Comparison of ENCODE assay signal across 17 mouse cellular contexts in genomic region chr2:135619956-135620355, GRCm38 (mm10). TPM values are rescaled to one million over a fixed set of nuclear protein-coding genes. Genes with fewer than 3 reads are reported as not detected.
DNase-seq lines count a peak whose midpoint lies in the region; ATAC-seq and TF ChIP-seq lines count a peak whose summit lies in the region.
"Had no signal": no experiment of that assay in that cellular context is flagged by ENCODE, and none has a peak within 500 bp of the region (broad histone marks: within the 10 kb centered on the region; RNA-seq: fewer than 3 reads in every experiment).

No protein-coding gene starts in this region.

- H3K4me1 ChIP-seq in hindbrain, postnatal 0 days (ENCODE audit: insufficient read depth, low read length): peaks cover 6% of the 10 kb centered on the region; the same call in 1 of the 2 replicates
- no peaks in the 10 kb centered on the region for H3K4me1 ChIP-seq in hindbrain, embryonic 10.5 days (replicated peaks)
- H3K4me1 ChIP-seq in midbrain, postnatal 0 days (ENCODE audit: insufficient read depth, low read length): no peaks in the 10 kb centered on the region
- no peaks in the 10 kb centered on the region for H3K4me1 ChIP-seq in midbrain, embryonic 10.5 days
- H3K4me1 ChIP-seq: midbrain, embryonic 13.5 days had no signal

- no peak for ATAC-seq in hindbrain, postnatal 0 days
- no peak for ATAC-seq in midbrain, postnatal 0 days (ENCODE audit: low FRiP score)
- ATAC-seq: CD4-positive, CD25-positive, alpha-beta regulatory T cell, adult 4 months; intestine, embryonic 16.5 days; midbrain, embryonic 13.5 days had no signal

- DNase-seq in hindbrain, postnatal 0 days (ENCODE audit: low spot score): peak; percentile 27
- no peak for DNase-seq in hindbrain, embryonic 10.5 days (ENCODE audit: low spot score)
- peak; percentile 28 for DNase-seq in midbrain, postnatal 0 days (ENCODE audit: low spot score)
- DNase-seq in midbrain, embryonic 10.5 days (ENCODE audit: low spot score): no peak
- DNase-seq in brain, adult 2 months (ENCODE audit: low read depth, low spot score): peak; percentile 43
- DNase-seq in right cerebral cortex, postnatal 4 days: peak; percentile 3
- DNase-seq in kidney, postnatal 25 days: no peak
- DNase-seq: cerebellum, adult 9-10 months; gastrocnemius, postnatal 25 days; kidney, postnatal 14 days; lung, postnatal 14 days; spleen, adult 18-20 months had no signal

- no peak overlapping the region for H3K9ac ChIP-seq in hindbrain, postnatal 0 days (replicated peaks; ENCODE audit: low read length)
- no peak overlapping the region for H3K9ac ChIP-seq in midbrain, postnatal 0 days (replicated peaks; ENCODE audit: low read length, poor library complexity, severe bottlenecking)
- H3K9ac ChIP-seq: heart, embryonic 13.5 days; liver, embryonic 14.5 days; midbrain, embryonic 13.5 days had no signal

- H3K27me3 ChIP-seq in hindbrain, postnatal 0 days (ENCODE audit: insufficient read depth, low read length): no peaks in the 10 kb centered on the region
- H3K27me3 ChIP-seq in hindbrain, embryonic 10.5 days (ENCODE audit: insufficient read depth, poor library complexity, severe bottlenecking): no peaks in the 10 kb centered on the region
- no peaks in the 10 kb centered on the region for H3K27me3 ChIP-seq in midbrain, postnatal 0 days (ENCODE audit: insufficient read depth, low read length)
- no peaks in the 10 kb centered on the region for H3K27me3 ChIP-seq in midbrain, embryonic 10.5 days (ENCODE audit: low read depth, poor library complexity, severe bottlenecking)
- H3K27me3 ChIP-seq: heart, embryonic 13.5 days; midbrain, embryonic 13.5 days had no signal

- WGBS in hindbrain, postnatal 0 days: 28% methylated on average over 2 of the region's 2 CpGs
- WGBS in hindbrain, embryonic 10.5 days: 89% methylated on average over 2 of the region's 2 CpGs
- 64% methylated on average over 2 of the region's 2 CpGs for WGBS in midbrain, postnatal 0 days
- 85% methylated on average over 2 of the region's 2 CpGs for WGBS in midbrain, embryonic 10.5 days

- no peak overlapping the region for H3K4me3 ChIP-seq in hindbrain, postnatal 0 days (ENCODE audit: low read length)
- no peak overlapping the region for H3K4me3 ChIP-seq in hindbrain, embryonic 10.5 days
- no peak overlapping the region for H3K4me3 ChIP-seq in midbrain, postnatal 0 days (ENCODE audit: low read depth, low read length)
- no peak overlapping the region for H3K4me3 ChIP-seq in midbrain, embryonic 10.5 days
- H3K4me3 ChIP-seq: heart, embryonic 13.5 days; midbrain, embryonic 13.5 days had no signal

- H3K4me2 ChIP-seq in hindbrain, postnatal 0 days (ENCODE audit: low read depth, low read length): no peak overlapping the region
- no peak overlapping the region for H3K4me2 ChIP-seq in midbrain, postnatal 0 days (ENCODE audit: low read depth, low read length, poor library complexity, severe bottlenecking)
- H3K4me2 ChIP-seq: heart, embryonic 13.5 days; midbrain, embryonic 13.5 days had no signal

- no peaks in the 10 kb centered on the region for H3K9me3 ChIP-seq in hindbrain, postnatal 0 days (ENCODE audit: low read length)
- no peaks in the 10 kb centered on the region for H3K9me3 ChIP-seq in hindbrain, embryonic 10.5 days
- no peaks in the 10 kb centered on the region for H3K9me3 ChIP-seq in midbrain, postnatal 0 days (ENCODE audit: low read length)
- H3K9me3 ChIP-seq in midbrain, embryonic 10.5 days (replicated peaks): no peaks in the 10 kb centered on the region
- H3K9me3 ChIP-seq: heart, embryonic 13.5 days; midbrain, embryonic 13.5 days had no signal

- H3K27ac ChIP-seq in hindbrain, postnatal 0 days: no peak overlapping the region
- no peak overlapping the region for H3K27ac ChIP-seq in hindbrain, embryonic 10.5 days
- no peak overlapping the region for H3K27ac ChIP-seq in midbrain, postnatal 0 days (ENCODE audit: low read depth, low read length)
- no peak overlapping the region for H3K27ac ChIP-seq in midbrain, embryonic 10.5 days (replicated peaks)
- H3K27ac ChIP-seq: heart, embryonic 13.5 days; liver, embryonic 14.5 days; midbrain, embryonic 13.5 days had no signal

- no peak for TF ChIP-seq CTCF in hindbrain, postnatal 0 days (IDR thresholded peaks at IDR 0.05; ENCODE audit: low read depth)
- no peak for TF ChIP-seq CTCF in midbrain, postnatal 0 days (IDR thresholded peaks at IDR 0.05)

- no peaks in the 10 kb centered on the region for H3K36me3 ChIP-seq in hindbrain, postnatal 0 days (ENCODE audit: insufficient read depth, low read length)
- no peaks in the 10 kb centered on the region for H3K36me3 ChIP-seq in hindbrain, embryonic 10.5 days
- H3K36me3 ChIP-seq in midbrain, postnatal 0 days (ENCODE audit: insufficient read depth, low read length): no peaks in the 10 kb centered on the region
- H3K36me3 ChIP-seq in midbrain, embryonic 10.5 days: no peaks in the 10 kb centered on the region
- H3K36me3 ChIP-seq: heart, embryonic 13.5 days; midbrain, embryonic 13.5 days had no signal

RNA-seq across cellular contexts. Expression of gene Plcb4, which starts 38.9 kb away (rescaled TPM):
- 46.9 and 74.3 TPM in 2 replicates for total RNA-seq in hindbrain, postnatal 0 days (2014; rRNA removed)
- 43.0 and 46.6 TPM in 2 replicates for polyA plus RNA-seq in hindbrain, postnatal 0 days (2015; fragmentation: Nextera tagmentation; extraction: Ambion mirVana)
- 11.7 and 15.6 TPM in 2 replicates for polyA plus RNA-seq in hindbrain, embryonic 10.5 days (2016; fragmentation: Nextera tagmentation; extraction: Ambion mirVana)
- 62.0 and 66.6 TPM in 2 replicates for total RNA-seq in midbrain, postnatal 0 days (2014; rRNA removed)
- 26.1 and 31.4 TPM in 2 replicates for polyA plus RNA-seq in midbrain, postnatal 0 days (2015; fragmentation: Nextera tagmentation; extraction: Ambion mirVana)
- 15.7 and 17.5 TPM in 2 replicates for polyA plus RNA-seq in midbrain, embryonic 10.5 days (2016; fragmentation: Nextera tagmentation; extraction: Ambion mirVana)

Comparison
In these comparisons a context has a peak if more than half of its experiments do, and no peak if none do; other contexts are left out.
1. DNase-seq: peak in hindbrain, postnatal 0 days (single experiment), midbrain, postnatal 0 days (single experiment), brain, adult 2 months (single experiment) and right cerebral cortex, postnatal 4 days (single experiment); none in hindbrain, embryonic 10.5 days (single experiment), midbrain, embryonic 10.5 days (single experiment) and kidney, postnatal 25 days (0 of 2).